Mouse (Mus musculus) kidney, adult 2 months (tissue): ENCODE measurements around the gene Rasgrp2.

Source experiments
- CTCF ChIP-seq: fragments of 200-500 bp; conservative IDR thresholded peaks from 2 replicates; pipeline ENCODE4 v1.5.1; 2011; ENCODE audit warnings: low read depth, mild to moderate bottlenecking, control low read depth, low read length, moderate library complexity, mixed read lengths; ENCODE audit not compliant: insufficient read depth, insufficient read length
- POLR2A ChIP-seq: fragments of 200-500 bp; IDR thresholded peaks from one replicate; pipeline ENCODE4 v1.6.1; 2011; ENCODE audit warnings: low read depth, low read length, control low read depth

DNA sequence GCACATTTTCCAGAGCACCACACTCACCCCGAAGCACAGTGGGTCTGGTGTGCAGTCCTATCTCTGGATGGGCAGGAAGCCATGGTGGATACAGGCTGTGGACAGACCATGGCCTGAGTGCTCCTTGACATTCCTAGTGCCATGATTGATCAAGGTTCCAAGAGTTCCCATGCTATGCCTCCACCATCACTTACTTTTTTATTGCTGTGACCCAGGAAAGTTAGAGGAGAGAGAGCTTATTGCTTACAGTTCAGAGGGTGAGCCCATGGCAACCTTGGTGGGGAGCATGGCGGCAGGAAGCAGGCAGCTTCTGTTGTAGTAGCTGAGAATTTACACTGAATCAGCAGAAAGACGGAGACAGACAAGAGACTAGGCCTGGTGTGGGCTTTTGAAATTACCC lies 37.8 kb upstream of the Rasgrp2 start:
- TF ChIP-seq CTCF (no peak), POLR2A (no peak)
